Mouse (Mus musculus) forelimb bud, embryonic 11.5 days (tissue): ENCODE measurements around the gene St3gal4.
A peak's percentile ranks its signal among the peaks of the same experiment; 100 is the strongest.

Experiments
- DNase-seq: peaks from one replicate; pipeline ENCODE4 v3.0.0-alpha.2; 2012; ENCODE audit warnings: low read depth, low spot score

The St3gal4 gene

GRCm38 (mm10) chr9:35049891-35050527 is 69.1 kb downstream of the St3gal4 start:
- DNase-seq, result no peak

- no peak for DNase-seq
Observed at GRCm38 (mm10) chr9:35048449-35048848, 70.6 kb downstream of the St3gal4 start.

- DNase-seq, result no peak
Observed at GRCm38 (mm10) chr9:35045756-35046155, 73.3 kb downstream of the St3gal4 start.

GRCm38 (mm10) chr9:35045031-35045531 is 74.0 kb downstream of the St3gal4 start:
- DNase-seq, result no peak

GRCm38 (mm10) chr9:35044458-35044857 is 74.6 kb downstream of the St3gal4 start:
- DNase-seq, result peak; percentile 49

GRCm38 (mm10) chr9:35043619-35044018 is 75.4 kb downstream of the St3gal4 start:
- no peak for DNase-seq

GRCm38 (mm10) chr9:35041493-35041892 is 77.6 kb downstream of the St3gal4 start:
- no peak for DNase-seq

GRCm38 (mm10) chr9:35039846-35040245 is 79.2 kb downstream of the St3gal4 start:
- no peak for DNase-seq

- DNase-seq, result no peak
Observed at GRCm38 (mm10) chr9:35038922-35039586, 80.0 kb downstream of the St3gal4 start.

- DNase-seq, result no peak
Observed at GRCm38 (mm10) chr9:35035074-35035473, 84.0 kb downstream of the St3gal4 start.

- DNase-seq, result no peak
Observed at GRCm38 (mm10) chr9:35032457-35032856, 86.6 kb downstream of the St3gal4 start.

GRCm38 (mm10) chr9:35030823-35031222 is 88.2 kb downstream of the St3gal4 start:
- DNase-seq, result no peak

- DNase-seq, result no peak
Observed at GRCm38 (mm10) chr9:35027382-35027997, 91.6 kb downstream of the St3gal4 start.

- DNase-seq, result no peak
Observed at GRCm38 (mm10) chr9:35026897-35027311, 92.2 kb downstream of the St3gal4 start.

- DNase-seq, result no peak
Observed at GRCm38 (mm10) chr9:35026311-35026710, 92.8 kb downstream of the St3gal4 start.

GRCm38 (mm10) chr9:35024591-35025496 is 94.2 kb downstream of the St3gal4 start:
- DNase-seq, result no peak

- DNase-seq, result no peak
Observed at GRCm38 (mm10) chr9:35021744-35022143, 97.3 kb downstream of the St3gal4 start.

- no peak for DNase-seq
Observed at GRCm38 (mm10) chr9:35020015-35020653, 98.9 kb downstream of the St3gal4 start.

GRCm38 (mm10) chr9:35019372-35019771 is 99.7 kb downstream of the St3gal4 start:
- peak; percentile 68 for DNase-seq

- no peak for DNase-seq
Observed at GRCm38 (mm10) chr9:35018056-35018455, 101.0 kb downstream of the St3gal4 start.

- DNase-seq, result peak; percentile 14
Observed at GRCm38 (mm10) chr9:35017563-35017962, 101.5 kb downstream of the St3gal4 start.
